Mouse (Mus musculus) heart, embryonic 12.5 days (tissue): ENCODE data around the gene Calhm6. TPM values are rescaled to one million over a fixed set of nuclear protein-coding genes. Genes with fewer than 3 reads are reported as not detected.

ENCODE experiments used
- ATAC-seq: fragments of 200-750 bp; cut with Nextera tagmentation; 2 replicates; pipeline ENCODE4 v1.8.0; 2017; ENCODE audit warnings: moderate TSS enrichment, moderate library complexity; ENCODE audit not compliant: insufficient number of reproducible peaks, low FRiP score
- H3K27ac ChIP-seq: fragments of 300-500 bp; sonication (generic); 2 replicates; pipeline ENCODE4 v1.5.1; 2016; ENCODE audit warnings: mild to moderate bottlenecking, moderate library complexity; ENCODE audit not compliant: poor library complexity, severe bottlenecking
- H3K27me3 ChIP-seq: fragments of 300-500 bp; sonication (generic); replicated peaks from 2 replicates; pipeline ENCODE4 v1.6.1; 2016; ENCODE audit warnings: mild to moderate bottlenecking, moderate library complexity
- H3K36me3 ChIP-seq: fragments of 300-500 bp; sonication (generic); 2 replicates; pipeline ENCODE4 v1.6.1; 2016; ENCODE audit warnings: mild to moderate bottlenecking, moderate library complexity
- H3K4me1 ChIP-seq: fragments of 300-500 bp; sonication (generic); replicated peaks from 2 replicates; pipeline ENCODE4 v1.6.1; 2016; ENCODE audit warnings: mild to moderate bottlenecking
- H3K4me2 ChIP-seq: fragments of 300-500 bp; sonication (generic); 2 replicates; pipeline ENCODE4 v1.6.1; 2016; ENCODE audit warnings: mild to moderate bottlenecking, moderate library complexity
- H3K4me3 ChIP-seq: fragments of 300-500 bp; sonication (generic); 2 replicates; pipeline ENCODE4 v1.5.1; 2016; ENCODE audit warnings: mild to moderate bottlenecking
- H3K9ac ChIP-seq: fragments of 300-500 bp; sonication (generic); 2 replicates; pipeline ENCODE4 v1.6.1; 2016; ENCODE audit warnings: mild to moderate bottlenecking, moderate library complexity
- H3K9me3 ChIP-seq: fragments of 300-500 bp; sonication (generic); replicated peaks from 2 replicates; pipeline ENCODE4 v1.6.1; 2016; ENCODE audit warnings: mild to moderate bottlenecking, moderate library complexity
- WGBS: fragments of 180-500 bp; shearing (Covaris S2); methylation state at CpG from one replicate; pipeline ENCODE4 v1.1.7; 2016; 5-methylcytosine and 5-hydroxymethylcytosine counted together
- polyA plus RNA-seq: library from polyadenylated mRNA; unstranded; fragments of >200 nt; fragmentation: Nextera tagmentation; extraction: Ambion mirVana; gene quantifications from 2 replicates; pipeline ENCODE4 v1.2.1, GENCODE M21; 2016

The Calhm6 gene
- polyA plus RNA-seq, 1 experiment from 2014 or later: 0.78 TPM

GRCm38 (mm10) chr10:34141693-34142092 is 13.9 kb upstream of the Calhm6 start:
- Histone ChIP-seq H3K36me3 (no peaks in the 10 kb centered on the region), H3K27me3 (no peaks in the 10 kb centered on the region), H3K27ac (no peak overlapping the region), H3K9ac (no peak overlapping the region), H3K4me3 (no peak overlapping the region), H3K4me2 (no peak overlapping the region), H3K4me1 (peaks cover 10% of the 10 kb centered on the region), H3K9me3 (no peaks in the 10 kb centered on the region)
- WGBS: 70% methylated on average over 2 of the region's 2 CpGs
- no peak for ATAC-seq

GRCm38 (mm10) chr10:34139768-34140167 is 12.0 kb upstream of the Calhm6 start:
- WGBS: 62% methylated on average over 4 of the region's 4 CpGs
- Histone ChIP-seq H3K9ac (no peak overlapping the region), H3K4me2 (no peak overlapping the region), H3K36me3 (no peaks in the 10 kb centered on the region), H3K27ac (no peak overlapping the region), H3K9me3 (no peaks in the 10 kb centered on the region), H3K4me3 (no peak overlapping the region), H3K27me3 (no peaks in the 10 kb centered on the region), H3K4me1 (peaks cover 14% of the 10 kb centered on the region)
- ATAC-seq: no peak

DNA sequence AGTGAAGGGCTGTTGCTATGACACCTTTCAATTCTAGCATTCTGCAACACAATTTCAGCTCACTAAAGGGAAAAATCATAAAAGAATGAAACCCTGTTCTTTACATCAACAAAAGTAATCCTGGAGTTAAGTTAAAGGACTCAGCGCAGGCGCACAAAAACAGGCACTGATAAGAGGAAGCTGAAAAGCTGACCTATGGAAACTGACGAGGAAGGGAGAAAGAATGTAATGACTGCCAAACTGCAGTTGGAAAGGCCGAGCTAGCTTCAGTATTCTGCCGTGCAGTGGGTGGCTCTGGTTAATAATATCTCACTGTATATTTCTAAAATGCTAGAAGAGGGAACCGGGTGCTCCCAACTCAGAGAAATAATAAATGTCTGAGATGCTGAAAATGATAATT is 10.2 kb upstream of the Calhm6 start:
- no peak overlapping the region for H3K27ac ChIP-seq
- 18% methylated on average over 6 of the region's 6 CpGs for WGBS

DNA sequence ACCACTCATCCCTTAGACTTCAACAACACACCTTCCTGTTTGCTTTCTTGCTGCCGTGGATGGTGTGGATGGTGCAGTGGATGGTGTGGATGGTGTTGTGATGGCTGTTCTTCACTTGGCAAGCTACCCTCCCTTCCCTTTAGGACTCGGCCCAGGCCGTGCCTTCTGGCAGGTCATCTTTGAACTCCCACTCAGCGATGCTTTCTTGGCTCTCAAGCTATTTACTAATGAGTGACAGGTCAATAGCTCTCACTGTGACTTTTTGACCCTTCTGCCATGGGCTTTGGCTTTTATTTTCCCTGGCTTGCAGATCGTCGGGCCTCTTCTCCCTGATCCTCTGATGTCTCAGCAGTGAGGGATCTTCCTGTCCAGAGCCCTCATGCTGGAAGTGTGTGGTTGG is 8.6 kb upstream of the Calhm6 start:
- Histone ChIP-seq H3K9ac (no peak overlapping the region), H3K4me3 (no peak overlapping the region), H3K27ac (no peak overlapping the region), H3K4me1 (peaks cover 14% of the 10 kb centered on the region), H3K36me3 (no peaks in the 10 kb centered on the region), H3K4me2 (no peak overlapping the region), H3K9me3 (no peaks in the 10 kb centered on the region), H3K27me3 (no peaks in the 10 kb centered on the region)
- WGBS: 48% methylated on average over 6 of the region's 6 CpGs
- ATAC-seq: no peak

More for the DNA sequence above, 10.2 kb upstream of the Calhm6 start:
- ATAC-seq: no peak; the same call in 1 of the 2 replicates
- Histone ChIP-seq H3K4me2 (no peak overlapping the region), H3K27me3 (no peaks in the 10 kb centered on the region), H3K9me3 (no peaks in the 10 kb centered on the region), H3K4me1 (peaks cover 14% of the 10 kb centered on the region), H3K4me3 (no peak overlapping the region), H3K9ac (no peak overlapping the region), H3K36me3 (no peaks in the 10 kb centered on the region)

DNA sequence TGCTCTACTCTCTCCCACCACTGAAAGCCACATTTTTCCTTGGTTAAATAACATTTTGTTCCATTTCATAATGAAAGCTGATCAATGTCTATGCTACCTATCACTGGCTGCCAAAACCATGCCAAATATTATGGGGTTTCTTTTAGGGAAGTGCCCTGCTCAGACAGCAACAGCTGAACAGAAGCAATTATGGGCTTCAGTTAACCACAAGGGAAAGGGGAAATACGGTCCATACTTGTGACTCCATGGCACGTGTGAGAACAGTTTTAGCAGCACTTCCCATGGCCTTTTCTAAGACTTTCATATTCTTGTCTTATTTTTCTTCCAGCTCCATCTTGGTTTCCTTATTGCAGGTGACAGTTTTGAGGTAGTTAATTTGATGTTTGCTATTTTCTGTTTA is 3.6 kb upstream of the Calhm6 start:
- WGBS: 75% methylated on average over 2 of the region's 2 CpGs
- Histone ChIP-seq H3K9ac (no peak overlapping the region), H3K27me3 (no peaks in the 10 kb centered on the region), H3K9me3 (no peaks in the 10 kb centered on the region), H3K27ac (no peak overlapping the region), H3K36me3 (no peaks in the 10 kb centered on the region), H3K4me3 (no peak overlapping the region), H3K4me2 (no peak overlapping the region), H3K4me1 (0 out of 2 replicates have a peak, but pooled peaks cover 3% of the 10 kb centered on the region)
- no peak for ATAC-seq

- no peak for ATAC-seq
- no peaks in the 10 kb centered on the region for H3K36me3 ChIP-seq
- WGBS: 78% methylated on average over 6 of the region's 6 CpGs
Observed at GRCm38 (mm10) chr10:34128391-34128790, 607 bp upstream of the Calhm6 start.

GRCm38 (mm10) chr10:34118421-34118820 is 9.4 kb downstream of the Calhm6 start:
- 88% methylated on average over 2 of the region's 2 CpGs for WGBS
- H3K4me2 ChIP-seq: no peak overlapping the region
- no peaks in the 10 kb centered on the region for H3K36me3 ChIP-seq
- ATAC-seq: no peak
- no peak overlapping the region for H3K9ac ChIP-seq
- no peaks in the 10 kb centered on the region for H3K9me3 ChIP-seq
- H3K4me3 ChIP-seq: no peak overlapping the region
- H3K27me3 ChIP-seq: no peaks in the 10 kb centered on the region
- H3K4me1 ChIP-seq: no peaks in the 10 kb centered on the region
- no peak overlapping the region for H3K27ac ChIP-seq

More at GRCm38 (mm10) chr10:34128391-34128790, 607 bp upstream of the Calhm6 start:
- no peak overlapping the region for H3K9ac ChIP-seq
- H3K9me3 ChIP-seq: no peaks in the 10 kb centered on the region
- H3K4me2 ChIP-seq: no peak overlapping the region
- H3K27me3 ChIP-seq: no peaks in the 10 kb centered on the region
- H3K4me1 ChIP-seq: 0 out of 2 replicates have a peak, but pooled peaks cover 2% of the 10 kb centered on the region
- no peak overlapping the region for H3K27ac ChIP-seq
- no peak overlapping the region for H3K4me3 ChIP-seq

- no peaks in the 10 kb centered on the region for H3K27me3 ChIP-seq
- H3K36me3 ChIP-seq: no peaks in the 10 kb centered on the region
- H3K4me3 ChIP-seq: no peak overlapping the region
- no peak overlapping the region for H3K4me2 ChIP-seq
- no peak for ATAC-seq
- no peaks in the 10 kb centered on the region for H3K9me3 ChIP-seq
- H3K9ac ChIP-seq: no peak overlapping the region
- H3K4me1 ChIP-seq: no peaks in the 10 kb centered on the region
- H3K27ac ChIP-seq: no peak overlapping the region
Observed at GRCm38 (mm10) chr10:34117770-34118169, 10.0 kb downstream of the Calhm6 start.

DNA sequence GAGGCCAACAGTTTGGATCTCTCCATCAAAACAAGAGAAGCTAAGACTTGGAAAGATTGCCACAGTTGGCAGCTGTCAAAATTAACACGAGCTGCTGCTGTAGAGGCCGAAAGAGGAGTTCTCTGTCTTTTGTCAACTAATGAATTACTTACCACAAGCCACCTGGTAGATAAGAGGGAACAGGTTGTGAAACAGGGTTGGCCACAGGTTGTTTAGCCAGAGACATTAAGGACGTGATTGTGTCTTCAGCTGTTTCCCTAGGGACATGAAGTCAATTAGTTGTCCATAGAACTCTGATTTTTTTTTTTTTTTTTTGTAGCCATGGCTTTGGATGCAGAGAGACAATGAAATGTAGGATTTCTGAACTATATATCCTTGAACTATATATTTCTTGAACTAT is 10.7 kb downstream of the Calhm6 start:
- Histone ChIP-seq H3K4me3 (no peak overlapping the region), H3K9ac (no peak overlapping the region), H3K27ac (no peak overlapping the region), H3K27me3 (no peaks in the 10 kb centered on the region), H3K4me2 (no peak overlapping the region), H3K9me3 (no peaks in the 10 kb centered on the region), H3K36me3 (no peaks in the 10 kb centered on the region), H3K4me1 (no peaks in the 10 kb centered on the region)
- 53% methylated on average over 3 of the region's 3 CpGs for WGBS
- no peak for ATAC-seq

- no peaks in the 10 kb centered on the region for H3K4me1 ChIP-seq
- H3K4me2 ChIP-seq: no peak overlapping the region
- H3K9me3 ChIP-seq: no peaks in the 10 kb centered on the region
- no peak overlapping the region for H3K4me3 ChIP-seq
- H3K27ac ChIP-seq: no peak overlapping the region
- no peak for ATAC-seq
- no peaks in the 10 kb centered on the region for H3K36me3 ChIP-seq
- H3K27me3 ChIP-seq: no peaks in the 10 kb centered on the region
- H3K9ac ChIP-seq: no peak overlapping the region
- 65% methylated on average over 4 of the region's 4 CpGs for WGBS
Observed at GRCm38 (mm10) chr10:34111964-34112738, 15.6 kb downstream of the Calhm6 start.

GRCm38 (mm10) chr10:34110863-34111465 is 16.8 kb downstream of the Calhm6 start:
- no peak overlapping the region for H3K27ac ChIP-seq
- no peaks in the 10 kb centered on the region for H3K27me3 ChIP-seq
- H3K4me2 ChIP-seq: no peak overlapping the region
- H3K9ac ChIP-seq: no peak overlapping the region
- H3K9me3 ChIP-seq: no peaks in the 10 kb centered on the region
- H3K4me3 ChIP-seq: no peak overlapping the region
- WGBS: 68% methylated on average over 13 of the region's 13 CpGs
- no peaks in the 10 kb centered on the region for H3K36me3 ChIP-seq
- H3K4me1 ChIP-seq: no peaks in the 10 kb centered on the region
- ATAC-seq: no peak
